Mouse (Mus musculus) spleen, embryonic (tissue): ENCODE data around the gene Slc5a4b.

ENCODE experiments used
- CTCF ChIA-PET: fragments of 350-600 bp; sonication (Branson Sonifier 250); formaldehyde crosslinking; loops from one replicate; lab custom pipeline; 2022; lab: Charles Lee

The Slc5a4b gene

DNA sequence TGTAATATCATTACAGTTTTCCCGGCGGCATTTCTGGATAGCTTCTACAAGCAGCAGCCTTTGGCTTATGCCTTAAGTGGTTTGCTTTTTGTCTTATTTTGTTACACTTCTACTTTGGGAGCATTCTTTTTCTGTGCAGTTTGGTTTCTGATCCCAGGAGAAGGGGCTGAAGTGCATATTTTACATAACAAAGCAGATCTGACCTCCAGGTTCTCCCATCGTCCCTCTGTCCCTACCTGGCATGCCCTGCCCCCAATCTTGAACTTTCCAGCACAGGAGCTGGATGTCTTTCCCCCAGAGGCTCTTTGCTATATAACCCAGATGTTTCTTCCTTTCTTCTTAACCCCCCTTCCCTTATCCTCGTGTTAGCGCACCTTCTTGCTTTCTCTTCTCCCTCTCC lies 65.4 kb downstream of the Slc5a4b start:
- CTCF ChIA-PET = interaction anchor here (0.6 kb wide), 1 partner anchor 20 kb away, joined by 5 read pairs; no protein-coding TSS in a partner anchor

DNA sequence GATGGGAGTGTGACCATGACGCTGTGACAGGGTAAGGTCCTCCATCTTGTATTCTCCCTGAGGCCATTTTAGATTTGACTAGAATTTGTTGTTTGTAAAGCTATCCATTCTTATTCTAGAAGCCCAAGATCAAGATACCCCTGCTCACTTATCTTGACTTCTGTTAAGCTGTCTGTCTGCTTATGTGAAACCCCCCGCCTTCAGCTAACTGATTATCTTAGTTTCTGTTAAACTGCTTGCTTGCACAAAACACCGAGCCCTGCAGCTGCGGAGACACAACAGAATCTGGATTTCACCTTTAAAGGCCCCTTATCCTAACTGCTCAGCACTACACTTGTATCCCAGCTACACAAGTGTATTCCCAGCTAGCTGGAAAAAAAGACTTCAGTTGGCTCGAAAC lies 73.8 kb downstream of the Slc5a4b start:
- CTCF ChIA-PET = no interaction called here

DNA sequence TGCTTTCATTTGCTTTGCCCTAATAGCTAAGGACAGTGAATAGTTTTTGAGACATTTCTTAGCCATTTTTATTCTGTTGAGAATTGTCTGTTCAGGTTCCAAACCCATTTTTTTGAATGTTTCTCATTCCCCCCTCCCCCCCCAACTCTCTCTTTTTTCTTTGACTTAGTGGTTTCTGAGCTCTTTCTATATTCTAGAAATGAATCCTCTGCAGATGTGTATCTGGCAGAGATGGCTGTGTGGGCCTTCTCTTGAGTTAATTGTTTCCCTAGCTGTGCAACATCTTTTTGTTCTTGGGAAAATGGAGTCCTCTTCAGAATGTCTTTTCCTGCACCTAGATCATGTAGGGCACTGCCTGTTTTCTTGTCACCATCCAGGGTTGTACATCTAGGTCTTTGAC lies 75.5 kb downstream of the Slc5a4b start:
- CTCF ChIA-PET = interaction anchor here (0.6 kb wide), 1 partner anchor 170 kb away, joined by 13 read pairs; no protein-coding TSS in a partner anchor

- CTCF ChIA-PET = no interaction called here
These were observed 76.7 kb downstream of the Slc5a4b start for GRCm38 (mm10) chr10:76034001-76034600.

GRCm38 (mm10) chr10:76033119-76033455 lies 77.7 kb downstream of the Slc5a4b start:
- CTCF ChIA-PET = interaction anchor here (0.5 to 0.7 kb wide), 2 partner anchors 488 to 953 kb away, joined by 3 read pairs; no protein-coding TSS in a partner anchor

DNA sequence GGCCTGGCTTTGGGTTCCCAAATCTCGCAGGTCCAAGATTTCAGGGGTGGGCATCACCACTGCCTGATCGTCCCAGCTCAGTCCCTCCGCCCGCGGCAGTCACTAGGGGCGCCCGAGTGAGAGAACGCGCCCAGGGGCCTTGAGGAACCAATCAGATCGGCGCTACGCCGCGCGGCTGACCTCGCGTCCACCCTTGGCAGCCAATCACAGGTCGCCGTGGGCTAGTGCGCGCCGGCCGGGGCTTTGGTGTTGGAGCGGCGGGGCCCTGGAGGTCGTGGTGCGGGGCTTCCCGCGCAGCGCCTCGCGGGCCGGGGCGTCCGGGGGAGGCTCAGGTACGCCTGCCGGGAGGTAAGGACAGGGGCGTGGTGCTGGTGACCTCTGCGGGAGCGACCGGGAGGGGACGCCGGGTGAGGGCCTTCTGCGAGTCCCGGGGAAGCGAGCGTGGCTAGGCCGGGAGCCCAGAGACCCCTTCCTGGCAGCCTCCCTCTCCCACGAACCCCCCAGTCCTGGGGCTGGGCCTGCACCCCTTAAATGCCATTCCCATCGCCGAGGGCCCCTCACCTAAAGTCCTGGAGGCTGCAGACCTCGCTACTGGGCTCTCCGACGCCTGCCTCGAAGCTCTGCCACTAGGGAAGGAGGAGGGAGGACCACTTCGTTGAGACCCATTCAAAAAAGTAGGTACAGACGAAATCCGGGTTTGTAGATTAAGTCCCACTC lies 78.2 kb downstream of the Slc5a4b start, which contains the start of gene Zfp280b:
TSS of gene Zfp280b (plus strand) at position 249 of the 717 bp plus-strand sequence.
- CTCF ChIA-PET = interaction anchor here (0.5 to 0.7 kb wide), 2 partner anchors 487 to 953 kb away, joined by 3 read pairs; no protein-coding TSS in a partner anchor

- CTCF ChIA-PET = interaction anchor here (0.6 kb wide), 1 partner anchor 294 kb away, joined by 3 read pairs; no protein-coding TSS in a partner anchor
These were observed 79.0 kb downstream of the Slc5a4b start for GRCm38 (mm10) chr10:76031511-76032401.

DNA sequence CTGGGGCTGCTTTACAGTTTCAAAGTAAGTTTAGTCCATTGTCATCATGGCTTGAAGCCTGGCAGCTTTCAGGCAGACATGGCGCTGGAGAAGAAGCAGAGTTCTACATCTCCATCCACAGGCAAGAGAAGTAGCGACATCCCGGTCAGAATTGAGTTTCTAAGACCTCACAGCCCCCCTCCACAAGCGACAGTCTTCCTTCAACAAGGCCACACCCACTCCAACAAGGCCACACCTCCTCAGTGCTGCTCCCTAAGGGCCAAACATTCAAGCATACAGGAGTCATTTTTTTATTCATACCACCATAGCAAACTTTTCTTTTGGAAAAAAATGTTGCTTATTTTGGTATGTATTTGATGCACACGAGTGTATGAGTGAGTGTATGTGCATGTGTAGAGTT lies 80.3 kb downstream of the Slc5a4b start:
- CTCF ChIA-PET = interaction anchor here (0.6 kb wide), 1 partner anchor 293 kb away, joined by 3 read pairs; no protein-coding TSS in a partner anchor

- CTCF ChIA-PET = interaction anchor here (0.7 kb wide), 1 partner anchor 108 kb away, joined by 3 read pairs; no protein-coding TSS in a partner anchor
These were observed 81.5 kb downstream of the Slc5a4b start for GRCm38 (mm10) chr10:76029276-76029675.

DNA sequence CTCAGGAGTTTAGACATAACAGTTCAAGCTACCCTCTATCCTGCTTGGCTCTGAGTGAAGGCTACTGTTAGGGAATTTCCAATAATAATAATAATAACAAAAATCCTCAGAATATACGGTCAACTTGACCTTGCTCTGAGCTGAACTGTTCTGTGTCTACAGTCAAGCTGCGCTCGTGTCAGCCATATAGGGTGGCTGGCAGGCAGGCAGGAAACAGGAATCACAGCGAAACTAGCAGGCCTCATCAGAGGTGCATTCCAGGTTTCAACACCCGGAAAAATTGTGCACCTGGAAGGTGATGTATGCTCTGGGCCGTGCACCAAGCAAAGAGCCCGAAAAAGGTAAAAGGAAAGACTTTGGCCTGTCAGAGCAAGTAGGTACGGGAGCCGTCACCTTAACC lies 82.4 kb downstream of the Slc5a4b start:
- CTCF ChIA-PET = interaction anchor here (0.6 kb wide), 2 partner anchors 14 to 199 kb away, joined by 3 to 4 read pairs; no protein-coding TSS in a partner anchor

- CTCF ChIA-PET = interaction anchor here (0.6 kb wide), 2 partner anchors 14 to 199 kb away, joined by 3 to 4 read pairs; no protein-coding TSS in a partner anchor
These were observed 82.8 kb downstream of the Slc5a4b start for GRCm38 (mm10) chr10:76028016-76028366.

- CTCF ChIA-PET = no interaction called here
These were observed 83.4 kb downstream of the Slc5a4b start for GRCm38 (mm10) chr10:76027127-76028015.

DNA sequence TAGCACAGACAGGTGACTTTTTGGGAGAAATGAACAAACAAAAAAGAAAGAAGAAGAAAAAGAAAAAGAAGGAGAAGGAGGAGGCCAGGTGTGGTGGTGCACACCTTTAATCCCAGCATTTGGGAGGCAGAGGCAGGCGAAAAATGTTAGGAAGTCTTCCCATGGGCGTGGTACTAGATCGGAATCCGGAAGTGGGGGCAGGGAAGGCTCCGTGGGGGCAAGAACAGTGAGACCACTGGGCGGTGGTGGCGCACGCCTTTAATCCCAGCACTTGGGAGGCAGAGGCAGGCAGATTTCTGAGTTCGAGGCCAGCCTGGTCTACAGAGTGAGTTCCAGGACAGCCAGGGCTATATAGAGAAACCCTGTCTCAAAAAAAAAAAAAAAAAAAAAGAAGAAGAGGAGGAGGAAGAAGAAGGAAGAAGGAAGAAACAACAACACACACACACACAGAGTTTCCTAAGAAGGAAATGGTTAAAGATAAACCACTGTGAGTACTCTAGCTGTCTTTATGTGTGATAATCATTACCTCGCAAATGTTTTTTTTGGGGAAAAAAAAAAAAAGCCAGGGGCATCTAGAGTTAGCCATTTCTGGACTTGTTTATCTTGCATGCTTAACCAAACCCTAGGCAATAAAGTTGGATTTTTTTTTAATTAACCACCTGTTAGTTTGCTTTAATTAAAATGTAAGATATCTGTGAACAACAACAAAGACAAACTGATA lies 85.1 kb downstream of the Slc5a4b start:
- CTCF ChIA-PET = interaction anchor here (0.6 to 0.7 kb wide), 2 partner anchors 20 to 50 kb away, joined by 5 read pairs; no protein-coding TSS in a partner anchor

- CTCF ChIA-PET = no interaction called here
These were observed 86.8 kb downstream of the Slc5a4b start for GRCm38 (mm10) chr10:76023921-76024320.

- CTCF ChIA-PET = interaction anchor here (0.7 kb wide), 1 partner anchor 1078 kb away, joined by 9 read pairs; no protein-coding TSS in a partner anchor
These were observed 89.0 kb downstream of the Slc5a4b start for GRCm38 (mm10) chr10:76021728-76022127.

GRCm38 (mm10) chr10:76016886-76017285 lies 93.9 kb downstream of the Slc5a4b start:
- CTCF ChIA-PET = no interaction called here

GRCm38 (mm10) chr10:76012922-76013321 lies 97.8 kb downstream of the Slc5a4b start:
- CTCF ChIA-PET = no interaction called here

GRCm38 (mm10) chr10:76009812-76010211 lies 100.9 kb downstream of the Slc5a4b start:
- CTCF ChIA-PET = no interaction called here
